Mouse (Mus musculus) cerebral cortex, adult 2 months (tissue): Measurements from ENCODE around the gene Mmp28.

ENCODE experiments used
- WGBS: fragments of 180-500 bp; shearing (Covaris S2); methylation state at CpG from one replicate; pipeline ENCODE4 v1.1.7; 2018; 5-methylcytosine and 5-hydroxymethylcytosine counted together

Gene Mmp28

DNA sequence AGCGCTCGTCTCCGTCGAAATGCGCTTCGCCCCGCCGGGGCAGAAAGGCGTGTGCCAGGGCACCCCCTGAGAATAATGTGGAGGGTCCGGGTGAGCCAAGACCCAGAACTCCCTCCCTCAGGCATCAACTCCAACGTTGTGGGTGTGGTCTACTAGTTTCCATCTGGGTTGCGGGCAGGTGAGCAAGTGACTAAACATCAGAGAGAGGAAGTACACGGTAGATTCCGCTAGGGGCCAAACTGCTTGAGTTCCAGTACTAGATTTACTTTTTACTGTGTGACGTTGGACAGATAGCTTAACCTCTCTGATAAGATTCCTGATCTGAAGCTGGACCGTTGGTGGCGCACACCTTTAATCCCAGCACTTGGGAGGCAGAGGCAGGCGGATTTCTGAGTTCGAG lies 17.9 kb downstream of the Mmp28 start:
- 36% methylated on average over 19 of the region's 19 CpGs for WGBS

DNA sequence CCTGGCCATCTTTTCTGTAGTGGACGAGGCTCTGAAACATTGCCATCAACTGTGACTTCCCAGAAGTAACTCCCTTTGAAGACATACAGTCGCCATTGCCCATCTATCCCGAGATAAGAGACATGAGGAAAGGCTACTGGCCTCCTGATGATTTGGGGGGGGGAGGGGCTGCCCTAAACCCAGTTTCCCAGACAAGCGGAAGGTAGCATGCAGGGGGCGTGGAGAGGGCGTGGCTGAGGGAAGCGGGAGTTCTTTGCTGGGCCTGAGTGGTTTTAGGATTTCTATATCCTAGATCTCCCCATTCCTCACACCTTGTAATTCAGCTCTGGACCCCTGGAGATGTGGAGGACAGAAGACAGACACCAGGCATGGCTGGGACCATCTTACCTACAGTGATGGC lies 19.0 kb downstream of the Mmp28 start:
- 15% methylated on average over 7 of the region's 7 CpGs for WGBS

DNA sequence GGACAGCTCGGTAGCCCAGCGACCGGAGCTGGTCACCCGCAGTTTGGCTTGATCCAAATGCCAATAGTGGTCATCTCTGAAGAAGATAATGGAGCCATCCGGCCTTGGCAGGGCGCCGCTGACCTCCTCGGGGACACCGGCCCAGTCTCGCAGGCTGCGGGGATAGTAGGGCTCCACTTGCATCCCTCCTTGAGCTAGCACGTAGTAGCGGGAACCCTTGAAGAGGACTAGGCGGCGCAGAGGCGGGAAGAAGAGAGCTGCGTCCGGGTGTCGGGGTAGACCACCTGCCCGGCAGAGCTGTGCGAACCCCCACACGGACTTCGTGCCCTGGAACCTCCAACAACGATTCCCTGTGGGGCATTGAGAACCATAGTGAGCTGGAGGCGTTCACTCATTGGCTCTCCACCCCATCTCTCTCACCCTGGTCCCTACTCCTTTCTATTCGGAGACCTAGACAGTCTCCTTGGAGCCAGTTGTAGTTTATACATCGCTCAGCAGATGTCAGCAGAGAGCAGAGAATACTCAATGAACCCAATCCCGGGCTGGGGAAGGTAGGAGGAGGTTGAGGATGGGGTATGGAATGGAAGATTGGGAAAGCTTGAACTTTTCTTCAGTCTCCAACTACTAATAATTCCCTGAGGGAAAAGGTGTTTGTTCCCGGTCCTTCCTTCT lies 20.1 kb downstream of the Mmp28 start:
- 21% methylated on average over 29 of the region's 29 CpGs for WGBS

DNA sequence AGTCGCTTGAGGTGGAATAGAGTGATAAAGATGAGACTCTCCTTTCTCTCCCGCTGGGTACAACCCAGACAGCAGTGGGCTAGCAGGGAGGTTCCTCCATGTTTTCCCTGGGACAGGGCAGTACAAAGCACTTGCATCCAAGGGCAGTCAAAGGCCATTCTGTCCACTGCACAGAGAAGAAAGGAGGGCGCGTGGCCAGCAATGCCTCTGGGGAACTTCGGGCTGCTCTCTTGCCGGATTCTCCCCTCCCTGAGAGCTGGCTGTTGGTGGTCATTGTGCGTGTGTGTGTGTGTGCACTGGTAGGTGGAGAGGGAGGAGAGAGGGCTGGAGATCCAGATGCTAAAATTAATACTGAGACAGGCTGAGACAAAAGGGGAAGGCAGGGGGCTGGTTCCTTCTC lies 21.6 kb downstream of the Mmp28 start:
- WGBS = 43% methylated on average over 7 of the region's 7 CpGs

- WGBS = under 1% methylated on average over 67 of the region's 75 CpGs
Observed at GRCm38 (mm10) chr11:83440081-83441064, 22.5 kb downstream of the Mmp28 start.

GRCm38 (mm10) chr11:83439426-83440060 lies 23.3 kb downstream of the Mmp28 start:
- WGBS = 24% methylated on average over 11 of the region's 11 CpGs

DNA sequence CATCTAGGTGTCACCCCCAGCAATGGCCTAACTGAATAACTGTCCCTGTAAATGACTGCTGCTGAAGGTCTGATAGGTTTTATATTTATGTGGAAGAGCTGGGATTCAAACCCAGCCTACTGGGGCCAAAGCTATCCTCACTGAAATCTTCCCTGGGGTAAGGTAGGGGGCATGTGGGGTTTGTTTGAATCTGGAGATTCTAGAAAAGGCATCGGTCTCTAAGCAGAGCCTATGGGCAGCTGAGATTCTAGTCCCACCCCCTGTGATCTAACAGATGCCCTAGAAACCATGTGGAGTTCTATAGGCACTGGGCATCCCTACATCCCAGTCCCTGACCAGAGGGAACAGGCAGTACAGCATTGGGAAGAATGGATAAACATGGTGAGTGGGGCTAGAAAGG lies 25.5 kb downstream of the Mmp28 start, which contains the start of gene 1700020L24Rik:
Gene 1700020L24Rik (plus strand): TSS at position 301 of the 400 bp plus-strand sequence.
- 100% methylated on average over 1 of the region's 1 CpGs for WGBS

DNA sequence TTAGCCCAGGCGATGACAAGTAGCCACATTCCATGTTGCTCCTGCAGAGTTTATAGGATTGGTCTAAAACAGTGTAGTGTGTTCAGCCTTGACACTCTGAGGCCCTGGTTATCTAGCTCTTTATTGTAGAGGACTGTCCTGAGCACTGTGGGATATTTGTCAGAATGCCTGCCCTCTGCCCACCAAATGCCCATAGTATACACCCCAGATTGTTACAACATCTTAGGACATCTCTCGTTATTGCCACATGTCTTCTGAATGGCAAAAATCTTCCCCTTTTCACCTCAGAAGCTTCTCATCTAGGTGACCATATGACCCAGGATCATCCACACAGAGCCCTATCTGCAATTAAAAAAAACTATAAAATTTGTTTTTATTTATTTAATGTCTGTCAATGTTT lies 30.3 kb downstream of the Mmp28 start:
- WGBS = 94% methylated on average over 2 of the region's 2 CpGs

GRCm38 (mm10) chr11:83429355-83429754 lies 33.5 kb downstream of the Mmp28 start, which contains the start of gene Gas2l2:
TSS of gene Gas2l2 (minus strand) at chr11:83429455.
- WGBS = 71% methylated on average over 5 of the region's 5 CpGs

DNA sequence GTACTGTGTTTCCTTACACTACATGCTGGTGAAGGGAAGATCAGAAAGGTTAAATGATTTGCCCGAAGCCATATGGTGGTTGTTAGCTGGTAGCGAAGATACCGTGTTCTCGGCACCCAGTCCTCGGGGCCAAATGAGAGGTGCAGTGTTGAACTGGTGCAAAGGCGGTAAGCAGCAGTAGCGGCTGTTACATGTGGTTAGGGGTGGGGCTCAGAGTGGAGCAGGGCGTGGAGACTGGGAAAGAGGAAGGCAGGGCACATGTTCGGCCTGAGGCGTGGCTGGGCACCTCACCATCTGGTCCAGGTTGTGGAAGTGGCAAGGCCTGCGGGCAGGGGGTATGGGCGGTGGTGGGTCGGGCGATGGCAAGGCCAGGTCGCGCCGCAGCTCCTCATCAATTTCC lies 35.9 kb downstream of the Mmp28 start:
- WGBS = 48% methylated on average over 17 of the region's 17 CpGs

GRCm38 (mm10) chr11:83424681-83425080 lies 38.2 kb downstream of the Mmp28 start:
- WGBS = 7% methylated on average over 8 of the region's 8 CpGs

DNA sequence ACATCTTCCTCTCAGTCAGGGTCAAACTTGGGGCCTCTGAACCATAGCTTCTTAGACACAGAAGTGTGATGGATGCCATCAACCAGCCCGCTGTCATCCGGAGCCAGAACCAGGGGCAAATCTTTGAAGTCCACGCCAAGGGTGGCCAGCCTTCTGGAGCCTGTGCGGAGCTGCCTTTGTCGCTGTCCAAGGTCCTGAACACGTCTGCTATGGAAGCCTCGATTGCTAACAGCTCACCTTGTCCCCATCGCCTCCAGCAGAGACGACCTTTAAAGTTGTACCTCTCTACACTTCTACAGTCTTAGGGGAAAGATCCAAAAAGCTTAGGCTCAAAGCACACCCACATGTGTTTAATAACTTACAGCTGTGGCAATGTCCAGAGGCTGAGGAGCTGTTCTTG lies 41.6 kb downstream of the Mmp28 start:
- 48% methylated on average over 9 of the region's 9 CpGs for WGBS

- WGBS = 33% methylated on average over 4 of the region's 4 CpGs
Observed at GRCm38 (mm10) chr11:83420338-83420737, 42.5 kb downstream of the Mmp28 start.

- WGBS = 4% methylated on average over 38 of the region's 38 CpGs
Observed at GRCm38 (mm10) chr11:83418566-83418965, 44.3 kb downstream of the Mmp28 start.

DNA sequence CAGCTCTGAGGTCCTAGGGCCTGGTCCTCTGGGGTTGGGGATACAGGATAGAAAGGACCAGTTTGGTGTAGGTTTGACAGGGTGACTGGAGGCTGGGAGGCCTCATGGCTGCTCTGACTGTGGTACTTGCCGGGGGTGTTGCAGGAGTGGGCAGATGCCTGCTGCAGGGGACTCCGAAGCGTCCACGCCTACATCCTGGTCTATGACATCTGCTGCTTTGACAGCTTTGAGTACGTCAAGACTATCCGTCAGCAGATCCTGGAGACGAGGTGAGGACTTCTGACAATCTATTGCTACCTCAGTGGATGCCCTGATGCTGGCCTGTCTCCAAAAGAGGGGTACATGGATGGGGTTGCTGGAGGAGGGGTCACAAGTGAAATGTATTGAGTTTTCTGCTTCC lies 45.2 kb downstream of the Mmp28 start:
- WGBS = 48% methylated on average over 7 of the region's 7 CpGs

- 34% methylated on average over 5 of the region's 5 CpGs for WGBS
Observed at GRCm38 (mm10) chr11:83417080-83417479, 45.8 kb downstream of the Mmp28 start.

DNA sequence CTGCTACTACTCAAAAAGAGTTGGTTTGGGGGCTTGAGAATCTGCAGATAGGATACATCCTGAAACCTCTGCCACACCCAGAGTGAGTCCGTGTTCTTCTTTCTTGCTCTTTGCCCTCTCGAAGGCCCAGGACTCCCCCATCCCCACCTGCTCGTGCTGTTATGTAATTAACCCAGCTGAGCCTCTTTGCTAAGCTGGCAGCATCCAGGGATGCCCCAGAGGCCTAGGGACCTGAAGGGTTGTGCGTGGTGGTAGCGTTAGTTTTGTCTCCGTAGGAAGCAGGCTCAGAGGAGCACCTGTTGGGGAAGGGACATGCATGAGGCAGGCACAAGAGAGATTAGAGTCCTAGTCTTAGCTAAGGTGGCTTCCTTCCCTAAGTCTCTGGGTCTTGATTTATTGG lies 52.4 kb downstream of the Mmp28 start:
- 38% methylated on average over 6 of the region's 6 CpGs for WGBS

DNA sequence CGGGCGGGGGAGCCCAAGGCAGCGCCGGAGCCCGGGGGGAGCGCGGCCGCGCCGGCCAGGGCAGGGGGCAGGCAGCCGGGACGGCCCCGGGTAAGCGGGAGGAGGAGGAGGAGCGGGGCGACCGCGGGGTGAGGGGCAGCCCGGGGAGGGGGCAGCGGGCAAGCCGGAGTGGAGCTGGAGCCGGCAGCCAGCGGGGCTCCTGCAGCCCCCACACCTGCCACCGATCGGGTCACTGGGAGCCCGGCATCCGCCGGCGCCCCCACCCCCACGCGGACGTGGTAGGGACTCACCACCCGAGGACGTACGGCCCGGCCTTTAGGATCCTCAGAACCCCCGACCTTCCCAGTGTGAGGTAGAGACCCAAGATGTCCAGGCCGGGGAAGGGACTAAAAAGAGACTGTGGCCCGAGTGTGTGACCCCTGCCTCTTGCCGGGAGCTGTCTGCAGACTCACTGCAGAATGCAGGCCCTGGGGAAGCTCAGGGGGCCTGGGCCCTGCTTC lies 53.0 kb downstream of the Mmp28 start:
- WGBS = 3% methylated on average over 39 of the region's 40 CpGs

GRCm38 (mm10) chr11:83409087-83409754 lies 53.6 kb downstream of the Mmp28 start, which contains the start of gene Rasl10b:
TSS of gene Rasl10b (plus strand) at chr11:83409137.
- WGBS = 2% methylated on average over 37 of the region's 44 CpGs

DNA sequence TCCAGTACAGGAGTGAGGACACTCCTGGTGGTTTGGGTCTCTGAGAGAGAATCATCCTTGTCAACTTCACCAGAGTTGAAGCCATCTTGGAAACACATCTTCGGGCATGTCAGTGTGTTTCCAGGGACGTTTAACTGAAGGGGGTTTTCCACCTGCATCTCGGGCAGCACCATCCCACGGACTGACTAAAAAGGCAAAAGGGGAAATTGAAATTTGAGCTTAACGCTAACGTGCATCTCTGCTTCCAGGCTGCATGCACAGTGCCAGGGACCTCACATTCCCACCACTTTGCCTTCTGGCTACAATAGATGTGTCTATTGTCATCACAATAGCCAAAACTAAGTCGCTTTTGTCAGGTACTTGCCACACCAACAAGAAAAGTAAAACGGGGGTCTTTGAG lies 54.6 kb downstream of the Mmp28 start:
- 47% methylated on average over 8 of the region's 8 CpGs for WGBS

DNA sequence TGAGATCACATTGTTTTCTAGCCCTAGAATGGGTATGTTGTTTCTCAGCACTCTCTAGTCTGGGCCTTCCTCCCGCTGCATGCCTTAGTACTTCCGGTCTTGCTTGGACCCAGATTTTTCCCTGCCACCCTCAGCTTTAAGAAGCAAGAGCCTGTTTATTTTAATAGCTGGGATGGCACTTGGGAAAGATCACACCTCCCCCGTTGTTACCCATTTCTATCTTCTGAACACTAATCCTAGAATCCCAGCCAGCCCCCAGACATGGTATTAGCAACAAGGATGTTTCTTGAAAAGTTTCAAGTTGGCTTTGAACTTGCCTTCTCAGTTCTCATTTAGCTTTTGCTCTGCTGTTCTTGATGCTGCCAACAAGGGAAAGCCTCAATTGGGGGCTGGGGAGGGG lies 56.5 kb downstream of the Mmp28 start:
- 41% methylated on average over 3 of the region's 3 CpGs for WGBS
